Mouse (Mus musculus) liver, embryonic 11.5 days (tissue): Measurements from ENCODE around the gene Cd47. TPM values are rescaled to one million over a fixed set of nuclear protein-coding genes. Genes with fewer than 3 reads are reported as not detected.

Source experiments
- ATAC-seq: fragments of 200-750 bp; cut with Nextera tagmentation; replicated peaks from 2 replicates; pipeline ENCODE4 v1.8.0; 2017; ENCODE audit warnings: moderate number of reproducible peaks, mild to moderate bottlenecking, moderate TSS enrichment, moderate library complexity; ENCODE audit not compliant: low FRiP score
- DNase-seq: peaks from one replicate; pipeline ENCODE4 v3.0.0-alpha.2; 2017; ENCODE audit warnings: low spot score
- H3K27ac ChIP-seq: fragments of 300-500 bp; sonication (generic); 2 replicates; pipeline ENCODE4 v1.5.1; 2014; ENCODE audit warnings: mild to moderate bottlenecking, low read depth, low read length, control low read depth
- H3K27me3 ChIP-seq: fragments of 300-500 bp; sonication (generic); replicated peaks from 2 replicates; pipeline ENCODE4 v1.6.1; 2014; ENCODE audit warnings: low read length, mixed read lengths; ENCODE audit not compliant: control insufficient read depth, insufficient read depth
- H3K36me3 ChIP-seq: fragments of 300-500 bp; sonication (generic); 2 replicates; pipeline ENCODE4 v1.6.1; 2014; ENCODE audit warnings: mild to moderate bottlenecking, low read length, moderate library complexity, mixed read lengths; ENCODE audit not compliant: control insufficient read depth, insufficient read depth
- H3K4me1 ChIP-seq: fragments of 300-500 bp; sonication (generic); replicated peaks from 2 replicates; pipeline ENCODE4 v1.6.1; 2014; ENCODE audit warnings: low read length, mixed read lengths; ENCODE audit not compliant: control insufficient read depth, insufficient read depth
- H3K4me2 ChIP-seq: fragments of 300-500 bp; sonication (generic); 2 replicates; pipeline ENCODE4 v1.6.1; 2014; ENCODE audit warnings: mild to moderate bottlenecking, control low read depth, moderate library complexity
- H3K4me3 ChIP-seq: fragments of 300-500 bp; sonication (generic); 2 replicates; pipeline ENCODE4 v1.5.1; 2014; ENCODE audit warnings: low read depth, low read length, control low read depth
- H3K9ac ChIP-seq: fragments of 300-500 bp; sonication (generic); 2 replicates; pipeline ENCODE4 v1.6.1; 2014; ENCODE audit warnings: low read depth, low read length, control low read depth
- H3K9me3 ChIP-seq: fragments of 300-500 bp; sonication (generic); 2 replicates; pipeline ENCODE4 v1.6.1; 2016; ENCODE audit warnings: low read length, inconsistent platforms, mixed read lengths; ENCODE audit not compliant: control insufficient read depth
- WGBS: fragments of 180-500 bp; shearing (Covaris S2); extraction: QIAGEN DNeasy Blood & Tissue Kit; methylation state at CpG from one replicate; pipeline ENCODE4 v1.1.7; 2014; 5-methylcytosine and 5-hydroxymethylcytosine counted together
- polyA plus RNA-seq: library from polyadenylated mRNA; unstranded; fragments of >200 nt; fragmentation: Nextera tagmentation; extraction: Ambion mirVana; gene quantifications from 2 replicates; pipeline ENCODE4 v1.2.1, GENCODE M21; 2014

The Cd47 gene
- polyA plus RNA-seq, 1 experiment from 2014 or later = 261 TPM

- Histone ChIP-seq H3K9me3 (no peaks in the 10 kb centered on the region), H3K9ac (no peak overlapping the region), H3K4me3 (no peak overlapping the region), H3K27me3 (no peaks in the 10 kb centered on the region), H3K4me2 (no peak overlapping the region), H3K27ac (no peak overlapping the region), H3K36me3 (no peaks in the 10 kb centered on the region), H3K4me1 (peaks cover 6% of the 10 kb centered on the region)
- no peak for DNase-seq
- ATAC-seq = no peak
- 32% methylated on average over 4 of the region's 4 CpGs for WGBS
These were observed 33.9 kb downstream of the Cd47 start for GRCm38 (mm10) chr16:49834130-49834693.

- Histone ChIP-seq H3K27me3 (no peaks in the 10 kb centered on the region), H3K36me3 (no peaks in the 10 kb centered on the region), H3K9ac (no peak overlapping the region), H3K9me3 (no peaks in the 10 kb centered on the region), H3K4me3 (no peak overlapping the region), H3K4me1 (peaks cover 11% of the 10 kb centered on the region), H3K27ac (no peak overlapping the region), H3K4me2 (no peak overlapping the region)
- ATAC-seq (no peak), DNase-seq (no peak)
- 88% methylated on average over 6 of the region's 6 CpGs for WGBS
These were observed 36.4 kb downstream of the Cd47 start for GRCm38 (mm10) chr16:49836634-49837164.

DNA sequence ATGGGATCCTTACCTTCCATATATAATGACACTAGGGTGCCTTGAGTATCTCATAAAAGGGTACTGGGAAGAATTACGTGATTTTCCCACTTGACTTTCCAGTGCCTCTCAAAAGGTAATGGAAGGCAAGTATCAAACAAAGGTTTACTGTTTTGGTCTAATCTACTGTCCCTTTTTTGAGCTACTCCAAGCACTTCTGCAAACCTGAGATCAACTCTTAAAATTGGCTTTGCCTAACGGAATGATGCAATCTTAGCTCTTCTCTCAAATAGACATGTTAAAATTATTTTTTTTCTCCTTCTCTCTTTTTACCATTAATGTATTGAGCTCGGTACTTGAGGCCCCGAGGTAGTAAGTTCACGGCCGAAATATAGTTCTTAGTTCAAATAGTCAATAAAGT, 38.6 kb downstream of the Cd47 start:
- H3K4me1 ChIP-seq = peaks cover 10% of the 10 kb centered on the region
- peak overlapping the region; percentile 94 for H3K27ac ChIP-seq
- 83% methylated on average over 6 of the region's 6 CpGs for WGBS

GRCm38 (mm10) chr16:49839681-49840535, 39.6 kb downstream of the Cd47 start:
- H3K27ac ChIP-seq = peak overlapping the region; percentile 94
- peak; percentile 99 for ATAC-seq
- peak overlapping the region; percentile 25; the same call in 1 of the 2 replicates for H3K4me3 ChIP-seq
- H3K4me1 ChIP-seq = peaks cover 5% of the 10 kb centered on the region
- peak; percentile 67 for DNase-seq
- no peaks in the 10 kb centered on the region for H3K9me3 ChIP-seq
- H3K4me2 ChIP-seq = peak overlapping the region; percentile 62
- no peaks in the 10 kb centered on the region for H3K36me3 ChIP-seq
- H3K27me3 ChIP-seq = no peaks in the 10 kb centered on the region
- peak overlapping the region; percentile 59 for H3K9ac ChIP-seq
- 31% methylated on average over 15 of the region's 15 CpGs for WGBS

More for the DNA sequence above, 38.6 kb downstream of the Cd47 start:
- H3K4me2 ChIP-seq = peak overlapping the region; percentile 62; the same call in 1 of the 2 replicates
- no peaks in the 10 kb centered on the region for H3K9me3 ChIP-seq
- H3K9ac ChIP-seq = no peak overlapping the region
- DNase-seq (no peak), ATAC-seq (no peak)
- H3K4me3 ChIP-seq = no peak overlapping the region
- no peaks in the 10 kb centered on the region for H3K36me3 ChIP-seq
- H3K27me3 ChIP-seq = no peaks in the 10 kb centered on the region

DNA sequence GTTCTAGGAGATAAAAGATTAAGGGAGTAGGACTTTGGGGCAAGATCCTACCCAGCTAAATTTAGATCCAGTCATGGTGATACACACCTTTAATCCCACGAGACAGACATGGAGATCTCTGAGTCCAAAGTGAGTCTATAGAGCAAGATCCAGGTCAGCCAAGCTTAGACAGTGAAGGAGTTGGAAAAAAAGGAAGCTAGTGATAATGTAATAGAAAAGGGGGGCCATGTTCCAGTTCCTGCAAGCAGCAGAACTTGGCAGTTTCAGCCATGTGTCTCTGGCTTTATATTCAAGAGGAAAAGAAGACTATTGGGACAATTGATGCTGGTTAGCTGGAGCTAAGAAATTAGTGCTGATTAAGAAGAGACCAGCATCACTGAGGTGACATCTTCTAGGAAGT, 43.4 kb downstream of the Cd47 start:
- ATAC-seq = no peak
- H3K27ac ChIP-seq = no peak overlapping the region
- peaks cover 12% of the 10 kb centered on the region for H3K4me1 ChIP-seq
- H3K9ac ChIP-seq = no peak overlapping the region
- H3K9me3 ChIP-seq = no peaks in the 10 kb centered on the region
- no peak overlapping the region for H3K4me3 ChIP-seq
- H3K27me3 ChIP-seq = no peaks in the 10 kb centered on the region
- H3K36me3 ChIP-seq = no peaks in the 10 kb centered on the region
- H3K4me2 ChIP-seq = no peak overlapping the region
- no peak for DNase-seq
- 45% methylated on average over 1 of the region's 1 CpGs for WGBS

DNA sequence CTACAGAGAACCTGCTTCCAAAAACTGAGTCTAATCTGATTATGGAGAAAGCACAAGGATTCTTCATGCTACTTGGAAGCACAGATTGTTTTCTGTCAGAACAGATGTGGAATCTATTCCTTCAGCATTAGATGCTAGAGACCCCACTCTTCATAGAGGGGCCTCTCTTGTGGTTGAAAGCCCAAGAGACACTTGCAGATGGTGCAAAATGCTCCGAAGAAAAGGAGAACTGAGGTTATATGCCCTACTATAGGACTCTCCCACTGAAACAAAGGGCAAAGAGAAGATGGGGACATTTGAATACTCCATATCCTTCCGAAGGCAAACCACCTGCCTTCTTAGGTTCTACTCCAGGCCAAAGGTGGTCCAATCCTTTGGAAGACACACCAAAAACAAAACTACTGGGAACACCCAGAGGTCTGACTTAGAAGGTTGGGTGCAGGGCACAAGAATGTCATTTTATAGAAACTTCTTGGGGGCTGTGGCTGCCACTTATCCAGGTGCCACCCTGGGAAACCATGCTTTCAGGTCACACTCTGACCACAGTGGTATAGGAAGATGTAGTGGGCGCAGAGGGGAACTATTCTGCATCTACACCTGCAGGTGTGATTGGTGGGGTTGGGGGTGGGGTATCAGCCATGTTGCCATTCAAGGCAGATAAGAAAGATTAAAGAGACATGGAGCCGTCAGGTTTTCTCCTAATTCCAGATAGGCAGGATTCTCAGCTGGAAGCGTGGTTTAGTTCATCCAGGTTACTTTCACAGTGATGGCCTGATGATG, 47.1 kb downstream of the Cd47 start:
- no peaks in the 10 kb centered on the region for H3K9me3 ChIP-seq
- H3K4me2 ChIP-seq = no peak overlapping the region
- 61% methylated on average over 5 of the region's 5 CpGs for WGBS
- H3K27me3 ChIP-seq = no peaks in the 10 kb centered on the region
- no peak overlapping the region for H3K4me3 ChIP-seq
- H3K4me1 ChIP-seq = peaks cover 7% of the 10 kb centered on the region
- DNase-seq (no peak), ATAC-seq (no peak)
- no peak overlapping the region for H3K27ac ChIP-seq
- H3K9ac ChIP-seq = no peak overlapping the region
- H3K36me3 ChIP-seq = no peaks in the 10 kb centered on the region

GRCm38 (mm10) chr16:49848651-49849050, 48.3 kb downstream of the Cd47 start:
- H3K4me3 ChIP-seq = no peak overlapping the region
- H3K9ac ChIP-seq = no peak overlapping the region
- H3K27me3 ChIP-seq = no peaks in the 10 kb centered on the region
- no peak overlapping the region for H3K4me2 ChIP-seq
- 70% methylated on average over 1 of the region's 1 CpGs for WGBS
- no peak overlapping the region for H3K27ac ChIP-seq
- H3K9me3 ChIP-seq = no peaks in the 10 kb centered on the region
- no peak for DNase-seq
- ATAC-seq = no peak
- H3K36me3 ChIP-seq = no peaks in the 10 kb centered on the region
- peaks cover 14% of the 10 kb centered on the region for H3K4me1 ChIP-seq

GRCm38 (mm10) chr16:49852940-49853339, 52.6 kb downstream of the Cd47 start:
- 46% methylated on average over 3 of the region's 3 CpGs for WGBS
- H3K27me3 ChIP-seq = no peaks in the 10 kb centered on the region
- H3K9me3 ChIP-seq = no peaks in the 10 kb centered on the region
- H3K9ac ChIP-seq = no peak overlapping the region
- H3K4me3 ChIP-seq = no peak overlapping the region
- peak overlapping the region; percentile 80 for H3K4me2 ChIP-seq
- no peak for DNase-seq
- H3K36me3 ChIP-seq = no peaks in the 10 kb centered on the region
- ATAC-seq = no peak
- H3K27ac ChIP-seq = no peak overlapping the region
- H3K4me1 ChIP-seq = peaks cover 14% of the 10 kb centered on the region
